Mouse (Mus musculus): Measurements from ENCODE around the gene Fkbp8. TPM values are rescaled to one million over a fixed set of nuclear protein-coding genes. Genes with fewer than 3 reads are reported as not detected.
A peak's percentile ranks its signal among the peaks of the same experiment; 100 is the strongest.

Fkbp8 gene
- polyA plus RNA-seq, 1 experiment = 320 TPM

- Histone ChIP-seq H3K4me1 (ENCODE audit: control insufficient read depth, insufficient read depth, low read length) (peaks cover 21% of the 10 kb centered on the region; the same call in 1 of the 2 replicates), H3K4me3 (ENCODE audit: insufficient read depth, low read depth, low read length) (no peak overlapping the region), H3K36me3 (ENCODE audit: control insufficient read depth, insufficient read depth, low read length) (no peaks in the 10 kb centered on the region), H3K27ac (ENCODE audit: insufficient read depth, low read depth, low read length) (no peak overlapping the region), H3K27me3 (replicated peaks; ENCODE audit: control insufficient read depth, insufficient read depth, low read length) (no peaks in the 10 kb centered on the region)
- DNase-seq = no peak
- WGBS = 71% methylated on average over 4 of the region's 4 CpGs
- no peak for TF ChIP-seq POLR2A (IDR thresholded peaks at IDR 0.05; ENCODE audit: low read depth, low read length)
Observed at GRCm38 (mm10) chr8:70546412-70546811, 18.9 kb downstream of the Fkbp8 start.

- H3K36me3 ChIP-seq (ENCODE audit: control insufficient read depth, insufficient read depth, low read length) = no peaks in the 10 kb centered on the region
- peaks cover 22% of the 10 kb centered on the region; the same call in 1 of the 2 replicates for H3K4me1 ChIP-seq (ENCODE audit: control insufficient read depth, insufficient read depth, low read length)
- no peak overlapping the region for H3K4me3 ChIP-seq (ENCODE audit: insufficient read depth, low read depth, low read length)
- no peak for DNase-seq
- TF ChIP-seq CTCF (conservative IDR thresholded peaks at IDR 0.05; ENCODE audit: insufficient read depth, insufficient read length, low read depth, low read length) (no peak), POLR2A (IDR thresholded peaks at IDR 0.05; ENCODE audit: low read depth, low read length) (no peak)
- no peaks in the 10 kb centered on the region for H3K27me3 ChIP-seq (replicated peaks; ENCODE audit: control insufficient read depth, insufficient read depth, low read length)
- 88% methylated on average over 6 of the region's 6 CpGs for WGBS
- no peak overlapping the region for H3K27ac ChIP-seq (ENCODE audit: insufficient read depth, low read depth, low read length)
Observed at GRCm38 (mm10) chr8:70547762-70548161, 20.2 kb downstream of the Fkbp8 start.

GRCm38 (mm10) chr8:70549412-70550184, 22.1 kb downstream of the Fkbp8 start:
- 80% methylated on average over 10 of the region's 10 CpGs for WGBS
- TF ChIP-seq POLR2A (IDR thresholded peaks at IDR 0.05; ENCODE audit: low read depth, low read length) (no peak), CTCF (conservative IDR thresholded peaks at IDR 0.05; ENCODE audit: insufficient read depth, insufficient read length, low read depth, low read length) (no peak)
- no peak overlapping the region for H3K4me3 ChIP-seq (ENCODE audit: insufficient read depth, low read depth, low read length)

GRCm38 (mm10) chr8:70551558-70552161, 24.1 kb downstream of the Fkbp8 start:
- Histone ChIP-seq H3K4me1 (ENCODE audit: control insufficient read depth, insufficient read depth, low read length) (peaks cover 20% of the 10 kb centered on the region), H3K27me3 (replicated peaks; ENCODE audit: control insufficient read depth, insufficient read depth, low read length) (no peaks in the 10 kb centered on the region), H3K36me3 (ENCODE audit: control insufficient read depth, insufficient read depth, low read length) (no peaks in the 10 kb centered on the region), H3K27ac (ENCODE audit: insufficient read depth, low read depth, low read length) (no peak overlapping the region), H3K4me3 (ENCODE audit: insufficient read depth, low read depth, low read length) (no peak overlapping the region)
- DNase-seq = no peak
- whole genome bisulfite sequencing = 52% methylated on average over 3 of the region's 3 CpGs
- TF ChIP-seq CTCF (conservative IDR thresholded peaks at IDR 0.05; ENCODE audit: insufficient read depth, insufficient read length, low read depth, low read length) = no peak
- TF ChIP-seq POLR2A (IDR thresholded peaks at IDR 0.05; ENCODE audit: low read depth, low read length) = no peak

More at GRCm38 (mm10) chr8:70549412-70550184, 22.1 kb downstream of the Fkbp8 start:
- no peaks in the 10 kb centered on the region for H3K27me3 ChIP-seq (replicated peaks; ENCODE audit: control insufficient read depth, insufficient read depth, low read length)
- peaks cover 20% of the 10 kb centered on the region for H3K4me1 ChIP-seq (ENCODE audit: control insufficient read depth, insufficient read depth, low read length)
- no peak overlapping the region for H3K27ac ChIP-seq (ENCODE audit: insufficient read depth, low read depth, low read length)
- H3K36me3 ChIP-seq (ENCODE audit: control insufficient read depth, insufficient read depth, low read length) = no peaks in the 10 kb centered on the region
- no peak for DNase-seq

GRCm38 (mm10) chr8:70552836-70553235, 25.3 kb downstream of the Fkbp8 start:
- no peak for DNase-seq
- TF ChIP-seq CTCF (conservative IDR thresholded peaks at IDR 0.05; ENCODE audit: insufficient read depth, insufficient read length, low read depth, low read length) (no peak), POLR2A (IDR thresholded peaks at IDR 0.05; ENCODE audit: low read depth, low read length) (no peak)
- WGBS = 29% methylated on average over 1 of the region's 1 CpGs

GRCm38 (mm10) chr8:70553740-70554139, 26.2 kb downstream of the Fkbp8 start:
- DNase-seq = peak; percentile 81

More at GRCm38 (mm10) chr8:70552836-70553235, 25.3 kb downstream of the Fkbp8 start:
- no peak overlapping the region for H3K4me3 ChIP-seq (ENCODE audit: insufficient read depth, low read depth, low read length)
- H3K27me3 ChIP-seq (replicated peaks; ENCODE audit: control insufficient read depth, insufficient read depth, low read length) = no peaks in the 10 kb centered on the region
- H3K27ac ChIP-seq (ENCODE audit: insufficient read depth, low read depth, low read length) = no peak overlapping the region
- H3K36me3 ChIP-seq (ENCODE audit: control insufficient read depth, insufficient read depth, low read length) = no peaks in the 10 kb centered on the region
- H3K4me1 ChIP-seq (ENCODE audit: control insufficient read depth, insufficient read depth, low read length) = peaks cover 20% of the 10 kb centered on the region

GRCm38 (mm10) chr8:70555079-70555747, 27.7 kb downstream of the Fkbp8 start:
- peaks cover 19% of the 10 kb centered on the region for H3K4me1 ChIP-seq (ENCODE audit: control insufficient read depth, insufficient read depth, low read length)
- TF ChIP-seq POLR2A (IDR thresholded peaks at IDR 0.05; ENCODE audit: low read depth, low read length) (no peak), CTCF (conservative IDR thresholded peaks at IDR 0.05; ENCODE audit: insufficient read depth, insufficient read length, low read depth, low read length) (no peak)
- no peak for DNase-seq
- 74% methylated on average over 4 of the region's 4 CpGs for WGBS
- H3K4me3 ChIP-seq (ENCODE audit: insufficient read depth, low read depth, low read length) = no peak overlapping the region
- H3K27ac ChIP-seq (ENCODE audit: insufficient read depth, low read depth, low read length) = no peak overlapping the region
- no peaks in the 10 kb centered on the region for H3K27me3 ChIP-seq (replicated peaks; ENCODE audit: control insufficient read depth, insufficient read depth, low read length)
- H3K36me3 ChIP-seq (ENCODE audit: control insufficient read depth, insufficient read depth, low read length) = no peaks in the 10 kb centered on the region

More at GRCm38 (mm10) chr8:70553740-70554139, 26.2 kb downstream of the Fkbp8 start:
- no peak overlapping the region for H3K4me3 ChIP-seq (ENCODE audit: insufficient read depth, low read depth, low read length)
- no peaks in the 10 kb centered on the region for H3K27me3 ChIP-seq (replicated peaks; ENCODE audit: control insufficient read depth, insufficient read depth, low read length)
- peaks cover 15% of the 10 kb centered on the region for H3K4me1 ChIP-seq (ENCODE audit: control insufficient read depth, insufficient read depth, low read length)
- TF ChIP-seq CTCF (conservative IDR thresholded peaks at IDR 0.05; ENCODE audit: insufficient read depth, insufficient read length, low read depth, low read length) = no peak
- no peak for TF ChIP-seq POLR2A (IDR thresholded peaks at IDR 0.05; ENCODE audit: low read depth, low read length)
- no peaks in the 10 kb centered on the region for H3K36me3 ChIP-seq (ENCODE audit: control insufficient read depth, insufficient read depth, low read length)
- H3K27ac ChIP-seq (ENCODE audit: insufficient read depth, low read depth, low read length) = no peak overlapping the region

Data from kidney, adult 2 months (tissue).